Mouse (Mus musculus) layer of hippocampus, postnatal 10 days (tissue): ENCODE measurements around the gene Gls2. TPM values are rescaled to one million over a fixed set of nuclear protein-coding genes. Genes with fewer than 3 reads are reported as not detected.
"Not testable (repeated sequence)": the region's sequence is repeated elsewhere in the genome, so short reads cannot be mapped to it uniquely, and the experiment has no call there.

Experiments used
- DNase-seq, 2 experiments: peaks; one replicate each; pipeline ENCODE4 v3.0.0; 2021; ENCODE audit warnings: low spot score in 2 of 2
- total RNA-seq, 2 experiments: library from RNA; stranded (reverse); gene quantifications; 2 replicates each; pipeline ENCODE4 v1.2.3; 2021

Gls2 gene
- total RNA-seq, 2 experiments from 2014 or later: 12.2 to 17.1 TPM

GRCm38 (mm10) chr10:128194551-128195461, 549 bp downstream of the Gls2 start:
- DNase-seq: peak; percentile 51 to 66

DNA sequence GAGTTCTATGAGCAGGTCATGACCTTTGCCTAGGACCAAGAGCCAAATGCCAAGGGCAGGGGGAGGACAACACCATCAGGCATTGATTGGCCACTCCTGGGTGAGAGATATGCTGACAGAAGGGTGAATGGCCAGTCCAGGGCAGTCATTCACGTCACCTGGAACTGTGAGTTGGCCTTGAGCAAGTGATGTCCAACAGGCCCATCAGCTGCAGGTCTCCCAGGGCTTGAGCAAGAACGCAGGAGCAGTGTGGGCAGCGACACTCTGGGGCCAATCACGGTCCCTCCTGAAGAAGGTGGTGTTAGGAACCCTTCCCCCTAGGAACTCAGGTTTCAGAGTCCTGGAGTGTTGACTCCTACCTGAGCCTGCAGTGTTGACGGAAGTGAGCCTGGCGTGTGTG, 7.6 kb downstream of the Gls2 start:
- no peak for DNase-seq

- DNase-seq: no peak
These were observed 10.7 kb downstream of the Gls2 start for GRCm38 (mm10) chr10:128204941-128205340.

DNA sequence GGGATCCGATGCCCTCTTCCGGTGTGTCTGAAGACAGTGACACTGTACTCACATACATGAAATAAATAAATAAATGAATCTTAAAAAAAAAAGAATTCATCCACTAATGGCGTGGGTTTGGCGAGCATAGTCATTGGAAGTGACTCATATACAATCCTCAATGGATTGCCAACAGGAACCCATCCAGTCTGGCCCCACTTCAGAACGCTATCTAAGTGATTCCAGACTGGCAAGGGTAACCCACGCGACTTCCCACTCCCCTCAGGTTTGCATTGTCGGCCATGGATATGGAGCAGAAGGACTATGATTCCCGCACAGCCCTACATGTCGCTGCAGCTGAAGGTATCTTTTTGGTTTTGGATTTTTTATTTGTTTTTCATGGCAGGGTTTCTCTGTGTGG, 14.1 kb downstream of the Gls2 start:
- DNase-seq: no peak

GRCm38 (mm10) chr10:128209311-128210009, 15.2 kb downstream of the Gls2 start:
- no peak for DNase-seq

DNA sequence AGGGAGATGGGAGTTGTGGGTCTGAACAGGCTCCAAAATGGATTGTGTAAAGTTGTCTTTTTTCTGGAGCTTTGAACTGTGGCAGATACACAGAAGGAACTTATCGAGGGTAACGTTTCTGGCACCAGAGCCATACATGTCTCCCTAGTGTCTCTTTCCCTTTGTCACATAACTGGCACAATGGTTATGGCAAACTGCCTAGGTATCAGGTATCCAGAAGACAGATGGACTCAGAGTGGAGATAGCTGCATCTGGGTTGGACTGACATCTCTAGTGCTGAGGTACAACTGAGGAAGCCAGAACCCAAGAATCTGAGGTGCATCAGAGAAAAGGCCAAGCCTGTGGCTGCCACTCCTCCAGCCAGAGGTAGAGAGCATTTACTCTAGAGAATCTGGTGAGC, 15.9 kb downstream of the Gls2 start:
- no peak for DNase-seq

DNA sequence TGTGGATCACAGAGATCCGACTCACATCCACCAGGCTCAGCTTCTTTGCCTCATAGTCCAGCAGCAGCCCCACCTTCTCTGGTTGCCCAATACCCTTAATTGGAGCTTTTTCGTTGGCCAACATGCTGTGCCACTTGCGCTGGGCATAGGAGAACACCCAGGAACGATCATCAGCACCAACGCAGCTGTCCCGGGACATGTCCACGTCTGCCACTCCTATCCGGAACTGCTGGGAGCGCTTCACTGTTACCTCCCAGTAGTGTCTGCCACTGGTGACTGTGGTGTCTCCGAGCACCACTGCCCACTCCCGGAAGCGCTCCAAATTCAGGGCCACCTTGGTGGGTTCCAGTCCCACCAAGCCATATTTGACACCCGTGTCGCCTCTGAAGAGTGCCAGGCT, 16.7 kb downstream of the Gls2 start:
- peak; percentile 16 to 25 for DNase-seq

GRCm38 (mm10) chr10:128211390-128212108, 17.3 kb downstream of the Gls2 start, which contains the start of gene Spryd4:
Gene Spryd4, minus strand, starts transcription at chr10:128211807.
- DNase-seq: peak; percentile 87 to 89

- DNase-seq: no peak
These were observed 17.9 kb downstream of the Gls2 start for GRCm38 (mm10) chr10:128212148-128212547.

DNA sequence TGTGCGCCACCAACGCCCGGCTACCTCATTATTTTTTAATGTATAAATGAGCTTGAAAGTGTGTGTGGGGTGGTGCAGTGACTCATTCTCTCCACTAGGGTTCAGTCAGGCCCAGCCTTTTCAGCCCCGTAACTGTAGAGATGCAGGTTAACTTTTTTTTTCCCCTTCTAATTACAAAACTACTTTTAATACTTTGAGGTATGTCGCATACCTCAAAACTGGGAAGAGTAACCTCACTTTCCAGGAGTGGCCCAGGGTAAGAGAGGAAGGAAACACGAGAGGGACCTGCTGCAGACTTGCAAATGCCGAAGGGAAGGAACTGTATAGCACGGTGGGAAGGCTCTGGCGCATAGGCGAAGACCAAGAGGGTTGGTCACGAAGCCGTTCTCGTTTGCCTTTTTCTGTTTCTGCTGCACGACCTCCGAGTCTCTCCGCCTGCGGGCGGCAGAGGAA, 18.6 kb downstream of the Gls2 start:
- peak; percentile 54 to 63 for DNase-seq

DNA sequence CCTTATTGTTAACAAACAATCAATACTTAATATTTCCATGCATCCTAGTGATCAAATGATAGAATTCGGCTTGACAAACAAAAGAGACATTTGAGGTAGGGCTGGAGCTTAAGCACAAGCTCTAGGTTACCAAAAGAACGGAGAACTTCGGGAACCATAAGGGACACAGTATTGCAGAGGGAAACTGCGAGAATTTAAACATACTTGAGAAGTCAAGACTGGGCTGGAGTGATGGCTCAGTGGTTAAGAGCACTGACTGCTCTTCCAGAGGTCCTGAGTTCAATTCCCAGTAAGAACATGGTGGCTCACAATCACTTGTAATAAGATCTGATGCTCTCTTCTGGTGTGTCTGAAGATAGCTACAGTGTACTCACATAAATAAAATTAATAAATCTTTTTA, 19.9 kb downstream of the Gls2 start:
- DNase-seq: not testable (repeated sequence)

DNA sequence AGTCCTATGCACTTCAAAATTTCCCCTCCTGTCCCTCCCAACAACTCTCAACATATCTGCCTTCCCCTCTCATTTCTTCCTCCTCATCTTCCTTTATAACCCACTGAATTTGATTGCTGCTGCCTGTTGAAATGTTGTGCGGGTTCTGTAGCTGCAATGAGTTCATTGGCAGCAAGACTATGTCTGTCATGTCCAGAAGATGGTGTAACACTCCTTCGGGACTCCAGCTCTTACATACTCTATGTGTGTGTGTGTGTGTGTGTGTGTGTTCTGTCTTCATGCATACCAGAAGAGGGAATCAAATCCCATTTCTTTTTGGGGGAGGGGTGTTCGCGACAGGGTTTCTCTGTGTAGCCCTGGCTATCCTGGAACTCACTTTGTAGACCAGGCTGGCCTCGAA, 20.7 kb downstream of the Gls2 start:
- no peak for DNase-seq

DNA sequence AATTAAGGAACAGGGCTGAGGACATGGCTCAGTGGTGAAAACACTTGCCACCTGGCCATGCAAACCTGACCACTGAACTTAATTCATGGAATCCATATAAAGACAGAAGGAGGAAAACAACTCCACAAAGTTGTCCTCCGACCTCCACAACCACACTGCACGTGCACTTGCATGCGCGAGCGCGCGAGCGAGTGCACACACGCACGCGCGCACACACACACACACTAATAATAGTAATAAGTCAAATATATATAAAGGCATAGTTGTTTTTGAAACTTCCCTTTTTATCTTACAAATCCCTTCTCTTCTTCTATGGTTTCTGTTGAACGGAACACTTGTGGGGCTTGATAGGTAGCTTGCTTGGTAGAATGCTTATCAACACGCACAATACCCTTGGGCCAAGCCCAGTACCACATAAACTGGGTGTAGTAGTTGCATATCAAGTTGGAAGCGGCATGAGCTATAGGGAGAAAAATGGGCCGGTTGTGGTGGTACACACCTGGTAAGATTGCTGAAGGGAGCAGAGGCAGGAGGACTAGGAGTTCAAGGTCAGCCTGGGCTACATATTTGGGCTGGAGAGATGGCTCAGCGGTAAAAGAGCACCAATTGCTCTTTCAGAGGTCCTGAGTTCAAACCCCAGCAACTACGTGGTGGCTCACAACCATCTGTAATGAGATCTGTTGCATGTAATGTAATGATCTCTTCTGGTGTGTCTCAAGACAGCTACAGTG, 24.3 kb downstream of the Gls2 start:
- no peak for DNase-seq

DNA sequence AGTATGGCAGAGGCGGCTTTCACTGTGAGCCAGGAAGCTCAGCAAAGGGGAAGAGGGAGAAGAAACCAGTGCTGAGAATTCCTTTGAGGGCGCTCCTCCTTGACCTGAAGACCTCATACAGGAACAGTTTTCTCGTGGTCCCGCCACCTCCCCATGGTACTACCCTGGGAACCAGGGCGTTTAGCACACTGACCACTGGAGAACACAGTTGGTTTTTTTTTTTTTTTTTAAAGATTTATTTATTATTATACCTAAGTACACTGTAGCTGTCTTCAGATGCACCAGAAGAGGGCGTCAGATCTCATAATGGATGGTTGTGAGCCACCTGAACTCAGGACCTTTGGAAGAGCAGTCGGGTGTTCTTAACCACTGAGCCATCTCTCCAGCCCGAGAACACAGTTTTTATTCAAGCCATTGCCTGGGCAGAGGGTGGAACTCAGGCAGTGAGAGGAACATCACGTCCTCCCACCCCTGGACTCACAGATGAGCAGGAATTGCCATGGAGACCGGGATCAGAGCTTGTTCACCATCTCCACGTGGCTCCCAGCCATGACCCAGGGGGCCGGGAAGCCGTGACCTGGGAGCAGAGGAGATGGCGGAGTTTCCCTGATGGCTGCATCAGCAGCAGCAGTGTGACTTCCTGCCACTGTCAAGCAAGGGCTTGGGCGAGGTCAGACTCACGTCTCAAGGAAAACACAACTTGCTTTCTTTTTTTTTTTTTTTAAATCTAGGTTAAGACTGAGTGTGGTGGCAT, 27.5 kb downstream of the Gls2 start:
- DNase-seq: no peak

DNA sequence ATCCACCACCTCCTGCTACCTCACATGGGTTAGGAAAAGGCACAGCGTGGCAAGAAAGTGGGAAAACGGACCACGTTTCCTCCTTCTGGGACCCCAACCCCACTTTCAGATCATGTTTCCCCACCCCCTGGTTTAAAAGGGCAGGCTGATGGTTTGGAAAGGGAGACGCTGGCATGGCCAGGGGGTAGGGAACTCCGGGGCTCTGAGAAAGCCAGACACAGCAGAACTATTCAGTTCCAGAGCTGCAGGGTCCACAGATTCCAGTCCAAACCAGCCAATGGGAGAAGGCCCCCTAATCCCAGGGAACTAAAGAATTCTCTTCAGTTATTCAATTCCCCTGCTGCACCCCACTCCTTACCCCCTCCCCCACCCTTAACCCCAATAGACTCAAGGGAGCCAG, 30.8 kb downstream of the Gls2 start:
- DNase-seq: no peak

DNA sequence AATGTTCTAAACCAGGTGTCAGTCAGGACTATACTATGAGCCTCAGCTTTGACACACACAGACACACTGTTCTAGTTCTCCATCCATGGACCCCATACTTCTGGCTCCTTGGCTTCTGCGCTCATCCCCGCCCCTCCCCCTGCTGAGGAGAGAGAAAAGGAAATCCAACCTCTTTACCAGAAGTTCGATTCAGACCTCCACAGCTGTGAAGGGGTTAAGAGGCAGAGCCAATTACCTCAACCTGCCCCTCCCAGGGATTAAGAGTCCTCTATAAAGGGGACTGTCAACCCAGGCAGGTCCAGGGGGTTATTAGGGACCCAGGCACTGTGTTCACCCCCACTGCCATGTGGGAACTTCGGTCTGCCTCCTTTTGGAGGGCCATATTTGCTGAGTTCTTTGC, 31.3 kb downstream of the Gls2 start, which contains the start of gene Mip:
Gene Mip, plus strand, starts transcription at position 301 of the 400 bp plus-strand sequence.
- DNase-seq: no peak

DNA sequence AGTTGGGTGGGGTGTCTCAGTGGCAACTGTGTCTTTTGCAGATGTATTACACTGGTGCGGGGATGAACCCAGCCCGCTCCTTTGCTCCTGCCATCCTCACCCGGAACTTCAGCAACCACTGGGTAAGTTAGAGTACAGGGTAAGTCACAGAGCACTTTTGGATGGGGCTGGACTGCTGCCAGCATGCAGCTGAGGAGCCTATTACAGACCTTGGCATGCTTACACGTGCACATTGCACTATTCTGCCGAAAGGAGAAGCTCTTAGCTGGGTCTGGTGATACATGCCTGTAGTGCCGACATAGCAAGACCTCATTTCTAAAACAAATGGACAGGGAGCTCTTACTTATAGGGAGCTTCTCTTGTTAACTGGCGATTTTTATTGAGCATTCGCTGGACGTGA, 33.3 kb downstream of the Gls2 start:
- DNase-seq: no peak

DNA sequence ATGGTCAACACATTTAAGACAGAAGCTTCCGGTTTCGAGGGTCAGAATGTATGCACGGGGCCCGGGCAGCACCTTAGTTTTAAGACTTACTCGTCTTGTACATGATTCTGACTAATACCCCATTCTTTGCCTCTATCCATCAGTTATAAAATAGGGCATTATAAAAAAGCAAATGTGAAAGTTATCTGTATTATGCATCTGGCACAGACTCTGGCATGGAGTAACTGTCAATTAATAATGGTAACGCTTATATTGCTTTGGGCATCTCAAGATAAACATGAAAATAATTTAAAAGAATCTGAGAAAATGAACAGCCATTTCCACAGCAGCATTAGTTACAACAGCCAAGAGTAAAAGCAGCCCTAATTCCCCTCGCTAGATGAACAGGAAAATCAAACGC, 33.8 kb downstream of the Gls2 start:
- no peak for DNase-seq

DNA sequence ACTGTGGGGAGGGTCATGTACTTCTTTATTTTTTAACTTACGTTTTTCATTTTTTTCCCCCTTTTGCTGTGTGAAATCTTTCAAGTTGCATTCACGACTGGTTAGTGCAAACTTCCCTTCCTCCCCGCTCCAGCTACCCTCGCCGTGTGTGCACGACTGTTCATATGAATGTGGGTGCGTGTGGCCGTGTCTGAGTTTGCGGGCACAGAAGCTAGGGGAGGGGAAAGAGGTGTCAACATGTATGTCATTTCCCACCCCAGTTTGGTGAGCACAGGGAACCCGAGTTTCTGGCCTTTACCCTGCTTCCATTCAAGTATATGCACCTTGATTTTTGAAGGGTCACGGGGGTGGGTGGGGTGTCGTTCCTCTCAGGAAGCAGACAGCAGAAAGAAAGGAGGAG, 36.3 kb downstream of the Gls2 start:
- DNase-seq: no peak

GRCm38 (mm10) chr10:128231146-128231545, 36.9 kb downstream of the Gls2 start:
- no peak for DNase-seq
